Mouse (Mus musculus) cerebellum, adult 18-20 months (tissue): ENCODE data around the gene Hoxc6.

ENCODE experiments used
- DNase-seq, 2 experiments: peaks; one replicate each; pipeline ENCODE4 v3.0.0; 2021

Gene Hoxc6

DNA sequence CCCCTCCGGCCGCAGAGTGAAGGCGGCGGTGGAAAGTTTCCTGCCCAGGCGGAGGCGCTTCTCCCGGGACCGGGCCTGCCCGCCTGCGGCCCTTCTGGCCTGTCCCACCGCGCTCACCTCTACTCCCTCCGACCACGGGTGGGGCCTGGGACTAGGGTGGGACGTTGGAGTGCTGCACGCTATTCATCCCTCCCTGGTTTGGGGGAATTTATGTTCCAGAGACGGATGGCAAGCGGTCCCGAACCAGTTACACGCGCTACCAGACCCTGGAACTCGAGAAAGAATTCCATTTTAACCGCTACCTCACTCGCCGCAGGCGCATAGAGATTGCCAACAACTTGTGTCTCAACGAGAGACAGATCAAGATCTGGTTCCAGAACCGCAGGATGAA is 16.9 kb downstream of the Hoxc6 start:
- DNase-seq, result no peak

- DNase-seq, result no peak
These were observed 17.5 kb downstream of the Hoxc6 start for GRCm38 (mm10) chr15:103015406-103016166.

DNA sequence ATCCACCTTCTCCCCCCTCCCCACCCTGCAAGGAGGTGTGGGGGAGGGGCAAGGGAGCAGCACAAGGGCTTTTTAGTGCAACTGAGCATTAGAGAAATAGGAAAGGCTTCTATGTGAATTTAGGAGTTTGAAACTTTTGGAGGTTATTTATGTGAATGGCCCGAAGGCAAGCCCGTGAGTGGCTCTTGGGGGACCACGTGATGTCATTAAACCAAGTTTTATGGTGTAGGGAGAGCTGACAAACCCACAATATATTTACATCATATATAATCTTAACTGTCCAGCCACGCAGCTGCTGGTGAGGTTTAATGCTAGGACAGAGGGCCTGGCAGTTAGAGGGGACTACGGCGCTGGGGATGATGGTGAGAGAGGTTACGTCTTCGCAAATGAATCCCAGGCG is 20.6 kb downstream of the Hoxc6 start, which contains the start of gene Hoxc4:
Hoxc4 (plus strand) TSS at position 299 of the 400 bp plus-strand sequence.
- DNase-seq, result no peak

GRCm38 (mm10) chr15:103020899-103021418 is 22.9 kb downstream of the Hoxc6 start:
- no peak for DNase-seq

DNA sequence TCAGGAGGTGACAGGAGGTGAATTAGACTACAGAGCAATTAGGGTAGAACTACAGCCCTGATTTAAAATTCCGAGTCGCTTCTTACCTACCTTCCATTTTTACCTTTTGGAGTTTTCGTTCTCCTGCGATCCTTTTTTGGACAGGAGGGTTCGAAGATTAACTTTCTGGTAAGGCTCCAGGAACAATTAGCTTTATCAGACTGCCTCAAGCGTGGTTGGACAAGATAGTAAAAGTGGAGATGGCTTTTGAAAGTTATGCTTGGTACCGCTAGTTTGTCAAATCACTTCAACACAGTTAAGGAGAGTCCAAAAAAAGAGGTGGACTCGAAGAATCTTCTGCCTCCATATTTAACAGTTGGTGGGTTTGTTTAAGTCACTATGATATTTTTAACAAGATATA is 23.5 kb downstream of the Hoxc6 start:
- DNase-seq, result no peak

DNA sequence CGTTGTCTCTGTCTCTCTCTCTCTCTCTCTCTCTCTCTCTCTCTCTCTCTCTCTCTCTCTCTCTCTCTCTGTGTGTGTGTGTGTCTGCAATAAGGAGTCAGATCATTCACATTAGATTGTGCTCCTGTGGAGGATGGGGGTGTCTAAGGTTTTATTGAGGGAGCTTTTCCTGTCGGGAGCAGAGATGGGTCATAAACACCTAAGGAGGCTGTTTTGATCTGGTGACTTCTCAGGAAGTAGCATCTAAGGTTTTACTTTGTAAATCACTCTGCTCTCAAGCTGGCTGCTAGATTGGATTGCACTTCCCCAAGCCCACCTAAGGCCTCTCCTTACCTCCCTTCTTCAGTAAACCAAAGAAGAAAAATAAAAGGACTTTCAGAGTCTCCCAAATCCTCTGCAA is 26.1 kb downstream of the Hoxc6 start:
- no peak for DNase-seq

DNA sequence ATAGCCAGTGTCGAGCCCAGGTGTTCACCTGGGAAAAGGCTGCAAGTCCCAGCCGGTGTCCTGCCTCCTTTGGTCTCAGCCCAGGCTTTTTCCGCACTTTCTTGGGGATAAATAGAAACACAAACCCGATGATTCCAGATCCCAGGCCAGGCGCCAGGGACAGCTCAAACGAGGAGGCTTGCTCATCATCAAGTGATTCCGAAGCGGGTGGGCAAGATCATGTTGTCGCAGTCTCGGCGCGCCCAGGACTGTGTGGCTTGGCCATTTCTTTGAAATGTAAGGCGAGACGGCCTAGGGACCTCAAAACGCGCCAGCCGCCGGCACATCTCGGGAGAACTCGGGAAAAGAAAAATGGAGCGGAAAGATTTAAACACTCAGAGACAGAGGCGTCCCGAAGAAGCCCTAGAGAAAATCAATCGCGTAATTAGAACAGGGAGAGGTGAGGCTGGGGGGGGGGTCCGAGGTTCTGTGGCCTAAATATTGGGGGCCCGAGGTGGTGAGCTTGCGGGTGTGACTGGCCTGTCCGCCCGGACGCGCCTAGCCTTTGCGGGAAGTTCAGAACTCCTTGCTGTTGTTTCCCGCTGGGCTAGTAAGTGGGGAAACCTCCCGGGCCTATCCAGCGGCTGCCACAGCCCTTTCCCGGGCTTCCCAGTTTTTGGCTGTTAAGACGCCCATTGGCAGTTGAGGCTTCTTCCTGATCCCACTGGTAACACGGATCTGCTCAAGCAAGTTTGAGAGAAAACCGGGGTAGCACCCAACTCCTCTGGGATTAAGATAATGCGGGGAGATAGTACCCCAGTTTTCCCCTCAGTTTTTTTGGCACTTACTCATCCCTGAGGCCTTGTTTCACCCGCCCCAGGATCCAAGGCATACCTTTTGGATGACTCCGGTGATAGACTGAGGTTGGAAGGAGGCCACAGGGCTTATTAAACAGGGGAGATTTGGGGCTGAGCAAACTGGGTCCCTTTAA is 29.5 kb downstream of the Hoxc6 start:
- no peak for DNase-seq

- no peak for DNase-seq
These were observed 31.0 kb downstream of the Hoxc6 start for GRCm38 (mm10) chr15:103028916-103029512.

DNA sequence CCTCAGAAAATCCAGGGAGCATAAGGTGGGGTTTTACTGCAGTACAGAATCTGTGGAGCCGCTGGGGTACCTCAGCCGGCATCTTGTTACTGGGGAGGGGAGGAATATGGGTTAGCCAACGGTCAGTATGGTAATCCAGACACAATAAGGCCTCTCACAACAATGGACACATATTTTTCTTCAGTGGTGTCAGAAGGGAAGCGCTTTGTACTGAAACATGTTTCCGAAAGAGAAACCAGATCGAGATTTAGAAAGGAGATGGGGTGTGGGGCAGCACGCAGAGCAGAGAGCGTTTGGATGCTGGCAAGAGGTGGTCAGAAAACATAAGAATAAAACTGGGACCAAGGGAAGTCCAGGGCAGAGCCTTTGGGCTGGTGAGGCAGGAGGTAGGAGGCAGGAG is 32.1 kb downstream of the Hoxc6 start:
- DNase-seq, result no peak

- DNase-seq, result no peak
These were observed 34.1 kb downstream of the Hoxc6 start for GRCm38 (mm10) chr15:103032167-103032566.

GRCm38 (mm10) chr15:103032646-103033575 is 34.9 kb downstream of the Hoxc6 start:
- no peak for DNase-seq

DNA sequence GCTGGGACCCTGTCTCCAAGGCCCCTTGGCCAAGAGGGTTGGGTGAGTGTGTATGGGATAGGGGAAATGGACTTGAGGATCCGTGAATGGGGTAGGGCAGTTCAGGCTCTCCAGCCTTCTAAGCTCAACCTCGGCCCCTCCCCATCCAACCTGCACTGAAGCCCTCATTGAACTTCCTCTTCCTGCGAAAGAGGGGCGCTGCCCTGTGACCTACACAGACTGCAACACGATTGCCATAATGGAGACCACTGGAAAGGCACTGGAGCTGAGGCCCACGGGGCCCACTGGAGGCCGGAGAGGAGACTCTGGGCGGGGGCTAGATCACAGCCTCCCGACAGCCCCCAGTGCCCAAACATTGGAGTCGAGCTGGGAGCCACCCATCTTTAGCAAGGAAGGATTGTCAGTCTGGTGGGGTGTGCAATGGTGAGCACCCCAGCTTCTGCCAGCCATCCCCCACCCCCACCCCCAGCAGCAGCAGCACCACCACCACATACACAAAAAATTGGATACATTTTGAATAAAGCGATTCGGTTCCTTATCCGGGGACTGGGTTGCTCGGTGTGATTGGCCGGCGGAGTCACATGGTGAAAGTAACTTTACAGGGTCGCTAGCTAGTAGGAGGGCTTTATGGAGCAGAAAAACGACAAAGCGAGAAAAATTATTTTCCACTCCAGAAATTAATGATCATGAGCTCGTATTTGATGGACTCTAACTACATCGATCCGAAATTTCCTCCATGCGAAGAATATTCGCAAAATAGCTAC is 36.2 kb downstream of the Hoxc6 start:
- DNase-seq, result no peak

DNA sequence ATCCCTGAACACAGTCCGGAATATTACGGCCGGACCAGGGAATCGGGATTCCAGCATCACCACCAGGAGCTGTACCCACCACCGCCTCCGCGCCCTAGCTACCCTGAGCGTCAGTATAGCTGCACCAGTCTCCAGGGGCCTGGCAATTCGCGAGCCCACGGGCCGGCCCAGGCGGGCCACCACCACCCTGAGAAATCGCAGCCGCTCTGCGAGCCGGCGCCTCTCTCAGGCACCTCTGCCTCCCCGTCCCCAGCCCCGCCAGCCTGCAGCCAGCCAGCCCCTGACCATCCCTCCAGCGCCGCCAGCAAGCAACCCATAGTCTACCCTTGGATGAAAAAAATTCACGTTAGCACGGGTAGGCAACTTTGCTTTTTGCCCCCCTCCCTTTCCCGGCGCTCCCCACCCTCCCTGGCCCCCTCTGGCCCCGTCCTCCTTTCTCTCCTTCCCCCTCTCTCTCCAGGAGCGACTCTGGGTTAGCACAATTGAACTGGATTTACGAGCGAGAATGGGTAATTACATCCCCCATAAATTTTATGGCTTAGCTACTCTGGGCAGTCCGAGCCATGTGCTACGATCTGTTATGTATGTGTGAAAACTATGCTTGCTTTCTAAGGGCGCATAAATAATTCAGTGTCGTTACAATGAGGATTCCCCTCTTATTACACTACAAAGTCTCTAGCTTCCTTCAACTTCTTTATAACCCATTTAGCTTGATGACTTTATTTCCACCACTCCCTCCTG is 36.9 kb downstream of the Hoxc6 start:
- DNase-seq, result no peak

GRCm38 (mm10) chr15:103035548-103035881 is 37.5 kb downstream of the Hoxc6 start:
- no peak for DNase-seq

GRCm38 (mm10) chr15:103037579-103037978 is 39.5 kb downstream of the Hoxc6 start:
- no peak for DNase-seq

- DNase-seq, result no peak
These were observed 40.8 kb downstream of the Hoxc6 start for GRCm38 (mm10) chr15:103038701-103039480.

GRCm38 (mm10) chr15:103039609-103040008 is 41.6 kb downstream of the Hoxc6 start:
- no peak for DNase-seq

GRCm38 (mm10) chr15:103040601-103041000 is 42.5 kb downstream of the Hoxc6 start:
- no peak for DNase-seq

DNA sequence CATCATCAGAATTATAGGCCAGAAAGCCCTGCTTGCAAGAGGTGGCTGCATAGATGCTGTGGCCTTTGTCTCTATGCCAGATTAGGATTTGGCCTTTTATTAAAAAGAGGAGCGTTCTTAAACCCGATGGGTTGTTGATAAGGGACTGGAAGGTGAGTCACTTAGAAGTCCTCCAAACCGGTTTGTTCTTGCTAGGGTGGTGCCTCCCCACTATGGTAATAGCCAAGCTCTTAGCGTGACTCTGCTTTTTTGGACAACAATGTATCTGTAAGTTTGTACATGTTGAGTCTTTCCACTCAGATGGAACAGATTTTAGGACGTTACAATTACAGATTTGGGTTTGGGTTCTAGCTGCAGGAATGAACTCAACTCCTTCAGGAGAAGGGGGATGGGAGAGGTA is 43.6 kb downstream of the Hoxc6 start:
- no peak for DNase-seq

- no peak for DNase-seq
These were observed 44.2 kb downstream of the Hoxc6 start for GRCm38 (mm10) chr15:103042209-103042608.
